Mouse (Mus musculus) retina, embryonic 14.5 days (tissue): ENCODE results near the gene Rnf167.

Experiments used
- DNase-seq: peaks from one replicate; pipeline ENCODE4 v3.0.0-alpha.2; 2015; ENCODE audit warnings: low spot score

Rnf167 gene

DNA sequence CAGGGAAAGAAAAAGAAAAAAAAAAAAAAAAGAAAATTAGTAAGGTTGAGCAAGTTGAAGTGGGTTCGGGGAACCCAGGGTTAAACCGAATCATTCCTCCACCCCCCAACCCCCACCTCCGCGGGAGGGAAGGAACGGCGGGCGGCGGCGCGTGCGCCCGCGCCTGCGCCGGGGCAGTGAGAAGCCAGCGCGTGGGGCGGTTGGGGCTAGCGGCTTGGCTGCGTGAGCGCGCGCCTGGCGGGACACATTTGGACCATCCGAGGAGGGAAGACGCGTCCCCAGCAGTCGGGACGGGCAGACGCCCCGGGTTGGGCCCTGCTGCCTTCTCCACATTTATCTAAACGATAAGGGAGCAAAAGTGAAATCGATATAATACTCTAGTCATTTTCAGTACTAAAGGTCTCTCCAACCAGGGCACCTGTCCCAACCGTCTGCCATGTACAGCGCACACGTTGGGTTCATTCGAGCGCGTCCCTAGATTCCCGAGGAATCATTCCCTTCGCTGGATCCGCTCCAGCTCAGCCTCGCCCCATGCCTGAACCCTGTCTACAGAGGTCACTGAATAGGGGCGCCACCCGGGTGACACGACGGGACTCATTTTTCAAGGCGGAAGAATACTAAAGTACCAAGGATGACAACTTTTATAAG is 8.0 kb downstream of the Rnf167 start:
- DNase-seq = peak; percentile 80

DNA sequence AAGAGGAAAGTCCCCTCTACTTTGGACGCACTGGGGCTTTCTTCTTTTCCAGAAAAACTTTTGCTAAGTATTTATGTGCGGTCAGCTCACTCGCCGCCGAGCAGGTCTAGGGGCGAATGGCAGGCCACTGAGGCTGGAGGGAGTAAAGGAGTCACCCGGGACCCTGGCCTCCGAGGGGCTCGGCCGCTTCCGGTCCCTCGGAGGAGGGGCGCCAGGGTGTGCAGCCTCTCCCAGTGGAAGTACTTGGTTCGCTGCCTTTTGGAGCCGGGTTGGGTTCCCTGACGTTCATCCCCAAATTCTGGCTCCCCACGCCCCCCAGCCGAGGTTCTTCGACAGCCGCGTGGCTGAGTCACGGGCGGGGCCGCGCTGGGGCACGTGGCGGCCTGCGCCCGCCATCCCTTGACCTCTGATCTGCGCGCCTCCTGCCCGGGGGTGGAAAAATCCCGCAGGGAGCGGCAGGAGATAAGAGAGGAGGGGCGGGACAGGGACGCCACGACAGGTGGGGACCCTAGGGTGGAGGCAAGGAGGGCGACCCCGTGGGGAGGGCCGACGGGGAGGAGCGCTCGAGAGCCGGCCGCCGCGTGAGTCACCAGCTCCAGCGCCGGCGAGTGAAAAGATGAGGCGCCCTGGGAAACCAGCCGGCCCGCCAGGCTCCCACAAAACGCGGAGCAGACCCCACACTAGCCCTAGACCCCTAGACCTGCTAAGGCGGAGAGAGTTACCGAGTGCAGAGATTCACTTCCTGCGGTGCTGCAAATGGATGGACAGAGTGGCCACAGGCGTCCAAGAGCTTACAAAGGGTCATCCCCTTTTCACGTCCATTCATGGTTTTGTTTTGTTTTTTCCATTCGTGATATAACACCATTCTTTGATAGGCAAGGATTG is 8.8 kb downstream of the Rnf167 start:
- DNase-seq = peak; percentile 43

- peak; percentile 31 for DNase-seq
These were observed 9.5 kb downstream of the Rnf167 start for GRCm38 (mm10) chr11:70656456-70656927.

GRCm38 (mm10) chr11:70656964-70657363 is 9.9 kb downstream of the Rnf167 start, which contains the start of gene Eno3:
Gene Eno3, plus strand, starts transcription at chr11:70657202.
- no peak for DNase-seq

DNA sequence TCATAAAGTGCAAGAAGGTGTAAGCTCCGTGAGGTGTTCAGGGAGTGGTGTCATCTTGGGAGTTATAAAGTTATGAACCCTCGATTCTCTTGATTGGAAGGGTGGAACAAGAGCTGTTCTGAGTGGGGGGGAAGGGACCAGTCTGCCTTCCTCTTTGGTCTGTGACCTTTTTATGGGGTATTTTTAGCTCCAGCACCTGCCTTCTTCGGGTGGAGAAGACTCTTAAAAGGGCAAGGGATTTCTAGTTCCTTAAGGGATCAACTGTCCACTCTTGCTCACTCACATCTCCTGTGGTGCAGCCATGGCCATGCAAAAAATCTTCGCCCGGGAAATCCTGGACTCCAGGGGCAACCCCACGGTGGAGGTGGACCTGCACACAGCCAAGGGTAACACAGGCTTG is 10.5 kb downstream of the Rnf167 start:
- DNase-seq = no peak

- no peak for DNase-seq
These were observed 11.0 kb downstream of the Rnf167 start for GRCm38 (mm10) chr11:70657991-70658390.

- DNase-seq = no peak
These were observed 11.5 kb downstream of the Rnf167 start for GRCm38 (mm10) chr11:70658521-70658920.

DNA sequence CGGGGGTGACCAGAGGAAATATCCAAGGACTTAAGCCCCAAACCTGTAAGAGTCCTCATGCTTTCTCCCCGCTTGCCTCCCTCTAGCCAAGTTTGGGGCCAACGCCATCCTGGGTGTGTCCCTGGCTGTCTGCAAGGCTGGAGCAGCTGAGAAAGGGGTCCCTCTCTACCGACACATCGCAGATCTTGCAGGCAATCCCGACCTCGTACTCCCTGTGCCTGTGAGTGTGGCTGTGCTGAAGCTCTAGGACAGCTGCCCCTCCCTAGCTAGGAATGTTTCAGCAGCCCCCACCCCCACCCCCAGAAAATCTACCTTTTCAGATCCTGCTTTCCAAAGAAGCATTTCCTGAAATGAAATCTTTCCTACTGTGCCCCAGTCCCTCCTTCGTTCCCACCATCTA is 11.9 kb downstream of the Rnf167 start:
- DNase-seq = no peak

- DNase-seq = no peak
These were observed 13.5 kb downstream of the Rnf167 start for GRCm38 (mm10) chr11:70660571-70660970.

DNA sequence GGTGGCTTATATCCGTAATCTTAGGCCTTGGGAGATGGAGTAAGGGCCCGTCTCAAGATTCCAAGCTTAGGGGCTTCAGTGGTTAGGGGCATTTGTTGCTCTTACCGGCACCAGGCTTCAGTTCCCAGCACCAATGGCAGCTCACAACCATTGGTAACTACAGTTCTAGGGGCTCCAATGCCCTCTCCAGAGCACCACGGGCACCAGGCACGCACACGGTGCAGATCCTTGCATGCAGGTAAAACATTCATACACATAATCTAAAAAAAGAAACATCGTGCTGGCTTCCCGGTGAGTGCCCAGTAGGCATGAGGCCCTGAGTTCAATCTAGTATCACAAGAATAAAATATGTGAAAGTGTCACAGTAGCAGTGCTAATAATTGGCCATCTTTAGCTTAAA is 16.1 kb downstream of the Rnf167 start:
- no peak for DNase-seq

- no peak for DNase-seq
These were observed 16.9 kb downstream of the Rnf167 start for GRCm38 (mm10) chr11:70663957-70664356.

GRCm38 (mm10) chr11:70664741-70665140 is 17.7 kb downstream of the Rnf167 start:
- DNase-seq = no peak

- no peak for DNase-seq
These were observed 19.7 kb downstream of the Rnf167 start for GRCm38 (mm10) chr11:70666687-70667086.

DNA sequence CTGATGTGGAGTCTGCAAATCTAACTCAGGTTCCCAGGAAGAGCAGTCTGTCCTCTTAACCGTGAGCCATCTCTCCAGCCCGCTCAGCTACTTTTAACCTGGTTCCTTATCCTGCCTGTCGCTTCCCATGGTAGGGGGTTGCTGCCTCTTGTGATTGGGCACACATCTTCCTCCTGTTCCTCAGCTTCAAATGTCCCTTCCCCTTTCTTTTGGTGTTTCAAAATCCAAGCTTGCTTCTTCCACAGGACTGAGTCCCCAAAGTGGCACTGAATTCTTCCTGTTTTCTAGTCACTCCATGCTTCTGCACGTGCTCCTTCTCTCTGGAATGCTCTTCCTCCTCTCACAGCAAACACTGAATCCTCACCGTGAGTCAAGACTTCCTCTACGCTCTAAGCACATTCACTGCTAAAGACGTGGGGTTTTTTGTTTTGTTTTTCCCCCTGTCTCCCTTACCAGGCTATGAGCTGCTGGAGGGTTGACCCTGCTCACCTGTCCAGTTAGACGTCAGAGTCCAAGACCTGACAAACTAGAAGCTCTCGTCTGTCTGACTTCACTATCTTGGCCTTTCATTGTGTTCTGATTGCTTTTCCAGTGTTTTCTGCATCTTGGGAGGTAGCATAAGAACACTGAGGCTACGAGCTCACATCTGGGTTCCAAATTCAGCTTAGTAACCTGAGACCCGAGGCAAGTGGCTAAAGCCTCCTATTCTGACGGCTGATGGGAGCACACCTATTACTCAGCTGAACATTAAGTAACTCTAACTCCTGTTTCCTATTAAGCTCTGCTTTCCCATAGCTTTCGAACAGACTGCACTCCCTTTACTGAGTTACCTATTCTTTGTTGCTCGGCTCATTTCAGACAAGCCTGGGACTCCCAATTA is 20.5 kb downstream of the Rnf167 start:
- no peak for DNase-seq

GRCm38 (mm10) chr11:70668335-70668770 is 21.3 kb downstream of the Rnf167 start:
- no peak for DNase-seq

GRCm38 (mm10) chr11:70668771-70669505 is 21.9 kb downstream of the Rnf167 start, which contains the start of gene Spag7:
Gene Spag7, minus strand, starts transcription at chr11:70669416.
- DNase-seq = peak; percentile 98

DNA sequence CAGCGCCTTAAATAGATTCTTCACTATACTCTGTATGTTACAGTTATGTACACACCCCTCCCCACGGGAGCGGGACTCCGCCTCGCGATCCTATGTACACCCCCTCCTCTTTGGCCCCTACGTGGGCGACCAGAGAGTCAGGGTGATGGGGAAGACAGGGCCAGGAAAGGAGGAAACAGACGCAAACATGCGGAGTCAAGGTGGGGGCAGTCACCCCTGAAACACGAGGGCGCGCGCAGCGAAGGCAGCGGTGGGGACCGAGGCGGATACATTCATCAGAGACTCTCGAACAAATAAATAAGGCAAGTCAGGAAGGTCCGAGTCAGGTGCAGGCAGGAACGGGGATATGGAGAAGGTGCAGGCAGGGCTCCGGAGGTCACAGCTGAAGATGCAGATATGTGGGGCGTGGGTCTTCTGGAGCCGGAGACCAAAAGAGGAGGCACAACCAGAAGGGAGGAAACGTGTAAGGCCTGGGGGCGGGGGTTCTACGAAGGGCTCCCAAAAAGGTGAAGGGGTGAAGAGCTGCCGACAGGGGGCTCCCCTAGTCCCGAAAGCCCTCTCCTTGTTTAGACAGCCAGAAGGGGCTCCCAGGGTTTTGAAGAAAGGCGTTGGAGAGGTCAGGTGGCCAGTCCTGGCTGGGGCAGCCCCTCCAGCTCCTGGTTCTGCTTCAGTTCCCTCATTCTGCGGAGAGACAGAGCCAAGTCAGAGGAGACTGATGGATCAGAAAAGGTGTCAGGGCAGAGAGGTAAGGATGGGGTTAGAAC is 22.7 kb downstream of the Rnf167 start:
- peak; percentile 85 for DNase-seq

DNA sequence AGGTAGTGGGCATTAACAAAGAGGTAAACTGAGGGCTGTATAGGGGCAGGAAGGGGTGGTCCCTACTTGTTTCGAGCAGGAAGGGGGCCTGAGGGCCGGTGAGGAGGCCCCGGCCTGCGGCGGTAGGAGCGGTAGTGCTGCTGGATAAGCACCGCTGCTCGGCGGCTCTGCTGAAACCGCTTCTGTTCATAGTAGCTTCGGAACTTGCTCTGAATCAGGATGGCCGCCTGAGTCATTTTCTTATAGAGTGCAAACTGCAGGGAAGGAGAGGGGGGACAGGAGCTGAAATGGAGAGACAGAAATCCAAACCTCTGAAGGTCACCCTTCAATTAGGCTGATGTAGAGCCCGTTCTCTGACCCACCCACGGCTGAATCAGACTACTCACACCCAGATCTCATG is 23.4 kb downstream of the Rnf167 start:
- DNase-seq = no peak

DNA sequence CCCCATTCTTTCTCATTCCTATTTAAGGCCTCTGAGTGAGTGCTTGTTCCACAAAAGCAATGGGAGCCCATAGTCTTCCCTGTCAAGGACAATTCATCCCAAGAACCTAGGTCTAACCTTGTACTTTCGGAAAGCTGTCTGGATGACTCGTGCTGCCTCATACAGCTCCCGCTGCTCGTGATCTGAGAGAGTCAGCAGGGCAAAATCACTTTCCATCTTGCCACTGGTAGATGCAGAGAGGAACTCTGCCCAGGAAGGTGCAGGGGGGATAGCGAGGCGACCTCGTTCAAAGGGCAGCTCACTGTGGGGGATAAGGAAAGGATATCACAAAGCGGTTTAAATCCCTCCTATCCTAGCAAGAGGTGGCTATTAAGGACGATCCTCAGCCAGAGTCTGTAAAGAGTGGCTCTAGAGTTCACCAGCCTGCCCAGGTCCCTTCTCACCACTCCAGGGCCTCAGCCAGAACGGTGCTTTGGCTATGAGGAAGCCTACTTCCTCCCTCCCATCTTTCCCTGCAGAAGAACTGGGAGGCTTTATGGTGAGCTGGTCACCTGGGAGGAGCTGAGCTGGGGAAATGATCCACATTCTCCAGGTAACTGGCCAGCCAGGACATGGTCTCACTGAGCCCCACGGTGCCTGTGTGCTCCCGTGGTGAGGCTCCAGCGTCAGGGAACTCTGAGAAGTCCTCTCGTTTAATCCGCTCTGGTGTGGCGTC is 24.5 kb downstream of the Rnf167 start:
- no peak for DNase-seq

GRCm38 (mm10) chr11:70674014-70674413 is 27.0 kb downstream of the Rnf167 start:
- DNase-seq = no peak
